Mouse (Mus musculus) frontal cortex, adult (tissue): ENCODE results near the gene Armt1.

ENCODE experiments used
- ATAC-seq: cut with Nextera tagmentation; 2 replicates; pipeline ENCODE4 v1.9.2; 2017; ENCODE audit warnings: mild to moderate bottlenecking, moderate library complexity, mixed read lengths; ENCODE audit not compliant: low TSS enrichment

Gene Armt1

DNA sequence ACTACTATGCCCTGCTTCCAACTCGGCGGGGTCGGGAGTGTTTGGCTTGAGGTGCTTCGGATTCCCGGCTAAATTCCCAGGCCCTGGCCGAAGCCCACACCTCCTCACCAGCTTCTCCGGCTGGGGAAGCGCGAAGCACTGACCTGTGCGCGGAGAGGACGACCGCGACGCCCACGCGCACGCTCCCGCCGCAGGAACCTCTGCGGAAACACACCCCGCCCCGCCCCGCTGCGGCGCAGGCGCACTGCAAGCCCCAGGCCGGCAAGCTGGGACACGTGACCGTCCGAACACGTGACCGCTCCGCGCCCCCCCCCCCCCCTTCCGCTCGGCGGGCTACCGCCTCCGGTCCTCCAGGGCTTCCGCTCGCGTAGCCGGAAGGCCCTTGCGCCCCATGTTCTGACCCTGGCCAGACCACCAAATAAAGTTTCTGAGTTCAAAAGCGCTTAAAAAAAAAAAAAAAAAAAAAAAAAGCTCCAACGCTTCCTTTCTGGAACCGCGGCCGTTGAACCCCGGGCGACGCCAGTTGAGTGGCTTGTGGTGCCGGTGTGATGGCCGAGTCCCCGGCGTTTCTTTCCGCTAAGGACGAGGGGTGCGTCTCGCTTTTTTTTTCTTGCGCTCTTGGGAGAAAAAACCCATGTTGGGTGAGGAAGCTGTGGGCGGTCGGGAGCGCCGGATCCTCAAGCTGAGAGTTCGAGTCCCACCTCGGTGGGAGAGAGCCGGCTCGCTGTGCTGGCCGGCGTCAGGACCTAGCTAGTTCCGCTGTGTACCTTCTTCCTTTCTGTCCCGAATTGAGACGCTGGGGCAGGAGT lies at the start of gene Armt1, which contains the start of gene Rmnd1:
TSS of gene Armt1 (plus strand) at position 345 of the 809 bp plus-strand sequence.
TSS of gene Rmnd1 (minus strand) at position 266 of the 809 bp plus-strand sequence.
- peak; percentile 87 for ATAC-seq

DNA sequence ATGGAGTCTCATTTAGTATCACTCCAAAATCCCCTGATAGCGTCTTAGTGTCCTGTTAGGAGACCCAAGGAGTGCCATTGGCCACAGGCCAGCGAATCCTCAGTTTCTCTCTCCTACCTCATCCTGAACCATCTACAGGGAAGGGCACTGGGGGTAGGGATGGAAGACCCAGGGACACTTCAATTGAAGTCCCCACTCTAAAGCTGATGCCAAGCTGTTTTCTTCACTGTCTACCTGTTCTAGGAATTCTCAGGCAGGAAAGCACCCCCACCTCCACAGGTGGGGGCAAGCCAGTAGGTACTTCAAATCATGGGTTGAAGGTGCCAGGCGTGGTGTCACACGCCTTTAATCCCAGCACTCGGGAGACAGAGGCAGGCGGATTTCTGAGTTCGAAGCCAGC lies 48.0 kb upstream of the Armt1 start:
- ATAC-seq: no peak

DNA sequence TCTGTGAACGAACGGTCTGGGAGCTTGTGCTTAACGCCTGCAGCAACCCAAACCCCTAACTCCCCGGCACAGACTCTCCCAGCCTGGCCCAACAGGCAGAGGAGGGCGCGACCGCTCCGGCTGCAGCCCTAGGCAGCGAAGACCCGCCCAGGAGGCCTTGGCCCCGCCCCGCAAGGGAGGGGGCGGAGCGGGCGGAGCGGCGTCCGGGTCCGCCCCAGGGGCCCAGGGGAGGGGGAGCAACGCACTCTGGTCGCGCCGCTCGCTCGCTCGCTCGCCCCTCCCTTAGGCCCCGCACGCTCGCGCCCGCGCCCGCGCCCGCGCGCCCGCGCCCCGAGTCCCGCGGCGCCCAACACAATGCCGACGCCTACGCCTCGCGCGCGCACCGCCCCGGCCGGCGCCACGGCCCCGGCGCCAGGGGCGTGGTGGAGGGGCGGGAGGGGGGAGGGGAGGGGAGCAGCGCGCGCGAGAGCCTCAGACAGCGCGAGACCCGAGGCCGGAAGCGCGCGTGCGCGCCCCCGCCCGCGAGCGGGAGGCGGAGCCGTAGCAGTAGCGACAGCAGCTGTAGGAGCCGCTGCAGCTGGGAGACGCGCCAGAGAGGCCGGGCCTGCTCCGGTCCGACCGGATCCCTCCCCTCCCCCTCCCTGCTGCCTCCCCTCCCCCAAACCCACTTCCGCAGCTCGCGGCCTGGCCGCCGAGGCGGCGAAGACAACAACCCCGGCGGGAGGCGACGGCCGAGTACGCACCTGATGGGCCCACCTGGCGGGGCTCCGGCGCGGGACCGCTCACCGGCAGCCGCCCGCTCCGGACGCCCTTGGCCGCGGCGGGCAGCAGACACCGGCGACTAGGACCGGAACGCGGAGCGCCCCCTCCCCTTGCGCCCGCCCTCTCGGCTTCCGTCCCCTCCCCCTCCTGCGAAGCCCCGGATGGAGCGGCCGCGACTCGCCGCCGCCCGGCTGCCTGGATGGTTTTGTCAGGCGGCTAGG lies 45.4 kb upstream of the Armt1 start:
- ATAC-seq: peak; percentile 70

DNA sequence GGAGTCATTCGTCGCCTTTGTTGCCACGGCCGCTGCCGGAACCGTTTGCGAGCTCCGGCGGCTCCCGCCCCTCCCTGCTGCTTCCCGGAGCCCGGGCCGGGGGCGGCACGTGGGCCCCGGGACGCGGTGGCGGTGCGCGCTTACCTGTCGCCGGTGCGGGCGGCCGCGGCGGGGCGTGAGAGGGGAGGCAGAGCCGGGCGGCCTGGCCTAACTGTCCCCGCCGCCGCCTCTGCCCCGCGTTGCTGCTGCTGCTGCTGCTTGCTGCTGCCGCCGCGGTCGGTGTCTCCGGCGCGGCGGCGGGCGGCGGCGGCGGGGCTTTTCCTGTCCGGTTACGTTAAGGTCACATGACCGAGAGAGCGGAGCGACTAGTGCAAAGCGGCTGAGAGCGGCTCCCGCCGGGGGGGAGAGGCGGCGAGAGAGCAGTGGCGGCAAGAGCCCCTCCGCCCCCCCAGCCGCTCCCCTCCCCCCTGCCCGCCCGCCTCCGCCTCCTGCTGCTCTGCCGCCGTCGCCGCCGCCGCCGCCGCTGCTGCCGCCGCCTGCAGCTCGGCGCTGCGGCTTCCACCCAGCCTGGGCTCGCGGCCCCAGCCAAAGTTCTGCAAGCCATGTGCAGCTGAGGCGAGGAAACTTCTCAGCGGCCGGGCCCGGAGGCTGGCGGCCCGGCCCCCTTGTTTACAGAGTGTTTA lies 44.4 kb upstream of the Armt1 start, which contains the start of gene Zbtb2:
TSS of gene Zbtb2 (minus strand) at position 408 of the 683 bp plus-strand sequence.
- peak; percentile 11 for ATAC-seq

DNA sequence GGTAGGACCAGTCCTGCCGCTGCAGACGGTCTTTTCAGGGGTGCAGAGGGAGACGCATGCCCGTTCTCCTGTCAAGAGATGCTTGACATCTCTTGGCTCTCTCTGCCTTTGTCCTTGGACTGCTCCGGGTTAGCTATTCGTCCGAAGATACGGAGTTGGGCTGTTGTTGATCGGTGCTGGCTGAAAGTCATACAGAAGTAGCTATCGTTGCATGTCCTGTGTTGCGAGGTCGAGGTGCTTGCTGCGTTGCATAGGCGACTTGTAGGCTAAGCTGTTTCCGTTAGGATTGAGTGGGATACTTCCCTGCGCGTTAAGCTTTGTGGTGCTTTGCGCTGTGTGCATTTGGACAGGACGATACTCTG lies 43.9 kb upstream of the Armt1 start:
- no peak for ATAC-seq

DNA sequence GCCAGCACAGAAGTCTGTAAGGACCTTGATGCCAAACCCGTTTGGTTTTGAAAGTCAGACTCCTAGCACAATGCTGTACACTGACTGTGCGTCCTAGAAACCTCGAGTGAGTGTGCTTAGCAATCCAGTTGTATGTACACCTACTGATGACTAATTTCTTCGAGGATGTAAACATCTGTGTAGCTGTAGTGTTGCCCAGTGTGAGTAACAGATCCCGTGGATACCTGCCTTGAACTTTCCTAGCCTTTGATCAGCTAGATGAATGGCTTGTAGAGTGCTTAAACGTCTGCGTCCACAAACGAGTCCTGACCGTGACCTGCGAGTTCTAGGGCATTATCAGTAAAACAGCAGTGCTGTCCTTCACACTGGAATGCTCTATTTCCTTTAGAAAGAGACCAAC lies 43.2 kb upstream of the Armt1 start:
- no peak for ATAC-seq

DNA sequence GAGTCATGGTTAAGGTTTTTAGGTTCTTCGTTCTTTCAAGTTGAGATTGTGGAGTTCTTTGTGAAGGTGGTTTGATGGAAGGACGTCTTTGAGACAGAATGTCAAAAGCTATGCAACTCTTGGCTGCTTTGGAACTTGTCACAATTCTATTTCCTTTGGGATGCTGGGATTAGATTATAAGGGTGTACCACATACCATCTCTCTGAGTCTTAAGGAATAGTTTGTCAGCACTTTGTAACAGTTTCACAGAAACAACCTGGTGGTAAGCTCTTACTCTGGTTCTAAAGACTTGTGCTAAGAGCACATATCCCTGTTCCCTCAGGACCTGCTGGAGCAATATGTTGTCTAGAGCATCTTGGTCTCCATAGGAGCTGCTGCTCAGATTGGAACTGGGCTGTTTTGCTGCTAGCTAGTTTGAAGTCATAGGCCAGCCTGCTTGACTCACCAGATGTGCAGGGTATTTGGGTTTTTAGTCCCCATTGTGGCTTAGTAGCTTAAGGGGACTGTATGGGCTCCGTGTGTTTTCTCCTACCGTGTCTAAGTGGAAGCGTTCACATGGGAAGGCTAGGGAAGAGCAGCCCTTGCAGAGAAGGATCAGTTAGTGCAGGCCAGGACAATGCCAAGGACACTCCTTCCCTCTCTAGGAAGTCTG lies 42.7 kb upstream of the Armt1 start:
- ATAC-seq: no peak

DNA sequence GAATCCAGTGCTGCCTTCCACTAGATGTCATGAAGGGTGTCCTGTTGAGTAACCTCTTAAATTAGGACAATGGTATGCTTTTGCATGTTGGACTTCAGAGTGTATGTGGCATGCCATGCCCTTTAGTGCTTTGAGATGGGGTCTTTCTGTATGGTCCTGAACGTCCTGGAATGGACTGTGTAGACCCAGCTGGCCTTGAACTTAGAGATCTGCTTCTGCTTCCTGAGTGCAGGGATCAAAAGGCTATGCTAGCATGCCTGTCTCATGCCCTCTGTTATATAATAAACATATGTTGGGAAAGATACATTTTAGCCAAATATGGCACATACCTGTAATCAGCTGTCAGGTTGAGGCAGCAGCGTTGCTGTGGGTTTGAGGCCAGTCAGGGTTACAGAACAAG lies 41.7 kb upstream of the Armt1 start:
- no peak for ATAC-seq

DNA sequence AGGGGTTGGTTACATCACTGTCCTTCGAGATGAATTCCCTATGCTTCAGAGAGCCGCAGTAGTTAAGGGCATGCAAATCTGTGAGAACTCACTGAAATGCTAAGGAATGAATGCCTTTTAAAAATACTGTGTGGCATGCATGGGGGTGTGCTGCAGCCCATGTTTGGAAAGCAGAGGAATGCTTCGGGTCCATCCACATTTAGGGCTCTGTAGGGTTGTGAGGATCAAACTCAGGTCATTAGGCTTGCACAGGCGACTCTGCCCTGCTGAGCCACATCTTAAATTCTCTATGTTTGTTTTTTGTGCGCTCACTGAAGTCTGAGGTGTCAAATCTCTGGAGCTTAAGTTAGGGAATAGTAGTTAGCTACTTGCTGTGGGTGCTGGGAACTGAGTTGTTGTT lies 41.2 kb upstream of the Armt1 start:
- ATAC-seq: no peak

DNA sequence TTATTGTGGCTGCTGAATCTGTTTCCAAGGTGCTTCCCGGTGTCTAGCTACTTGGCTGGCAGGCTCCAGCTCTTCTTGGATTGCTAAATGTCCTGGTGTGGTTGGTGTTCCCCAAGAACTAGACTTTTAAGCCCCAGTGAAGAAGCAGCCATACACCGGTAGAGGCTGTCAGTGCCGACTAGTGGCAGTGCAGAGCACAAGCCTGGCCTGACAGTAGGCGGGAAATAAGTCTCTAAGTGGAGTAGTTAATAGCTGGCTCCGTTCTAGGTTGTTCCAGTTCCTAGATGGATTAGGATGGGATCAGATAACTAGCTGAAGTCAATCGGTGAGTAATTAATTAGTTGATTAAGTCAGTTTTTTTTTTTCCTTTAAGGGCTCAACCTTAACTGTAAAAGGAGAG lies 40.4 kb upstream of the Armt1 start:
- peak; percentile 33; the same call in 1 of the 2 replicates for ATAC-seq

DNA sequence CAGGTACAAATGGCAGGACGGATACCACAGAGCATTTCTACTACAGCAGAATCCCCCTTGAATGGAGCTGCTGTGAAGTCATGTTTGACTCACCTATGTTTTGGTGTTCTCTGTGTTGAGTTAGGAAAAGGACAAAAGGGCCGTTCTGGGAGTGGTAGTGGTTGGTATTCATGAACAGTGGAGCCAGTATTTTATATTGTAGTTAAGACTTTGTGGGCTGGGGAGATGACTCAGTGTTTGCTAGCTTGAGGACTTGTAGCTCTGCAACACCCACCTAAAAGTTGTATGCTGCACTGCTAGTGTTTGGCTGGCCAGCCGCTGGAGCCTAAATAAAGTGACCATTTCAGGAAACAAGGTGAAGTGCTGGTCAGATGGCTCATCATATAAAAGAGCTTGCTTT lies 36.9 kb upstream of the Armt1 start:
- peak; percentile 69 for ATAC-seq

DNA sequence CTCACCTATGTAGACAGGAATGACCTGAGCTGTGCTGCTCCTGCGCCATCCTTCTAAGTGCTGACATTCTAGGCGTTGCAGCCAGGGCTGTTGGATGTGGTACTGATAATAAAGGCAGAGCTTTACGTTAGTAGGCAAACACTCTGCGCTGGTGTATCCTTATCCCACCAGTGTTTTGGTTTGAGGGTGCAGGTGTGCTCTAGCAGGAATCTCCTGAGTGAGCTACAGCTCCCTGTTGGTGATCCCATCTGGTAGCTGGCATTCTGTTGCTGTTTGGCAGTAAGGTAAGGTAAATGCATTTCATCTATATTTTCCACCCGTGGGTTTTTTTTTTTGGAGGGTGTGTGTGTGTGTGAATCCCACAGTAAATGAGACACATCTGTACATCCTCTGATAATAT lies 34.2 kb upstream of the Armt1 start:
- no peak for ATAC-seq

DNA sequence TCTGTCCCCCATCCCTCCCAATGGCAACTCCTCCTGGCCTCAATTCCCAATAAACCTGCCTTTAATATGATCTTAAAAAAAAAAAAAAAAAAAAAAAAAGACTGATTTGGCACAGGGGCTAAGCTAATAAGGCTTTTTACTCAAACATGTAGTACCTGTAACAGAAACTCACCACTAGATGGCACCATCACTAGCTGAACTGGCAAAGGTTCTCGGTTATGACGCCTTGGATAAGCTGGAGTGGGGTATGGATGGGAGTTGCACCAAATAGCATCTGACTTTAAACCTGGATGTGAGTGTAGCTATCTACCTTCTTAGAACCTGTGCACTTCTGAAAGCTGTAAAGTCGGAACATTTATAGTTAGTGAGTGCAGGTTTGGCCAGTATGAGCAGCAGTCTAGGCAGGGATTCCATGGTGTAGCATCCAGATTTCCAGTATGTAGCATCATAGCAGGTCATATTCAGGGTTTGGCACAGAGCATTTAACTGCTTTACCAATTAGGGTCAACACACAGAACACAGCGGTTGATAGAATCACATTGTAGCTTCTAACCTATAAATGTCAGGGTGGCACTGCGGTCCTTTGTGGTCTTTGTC lies 27.3 kb upstream of the Armt1 start:
- peak; percentile 50 for ATAC-seq

DNA sequence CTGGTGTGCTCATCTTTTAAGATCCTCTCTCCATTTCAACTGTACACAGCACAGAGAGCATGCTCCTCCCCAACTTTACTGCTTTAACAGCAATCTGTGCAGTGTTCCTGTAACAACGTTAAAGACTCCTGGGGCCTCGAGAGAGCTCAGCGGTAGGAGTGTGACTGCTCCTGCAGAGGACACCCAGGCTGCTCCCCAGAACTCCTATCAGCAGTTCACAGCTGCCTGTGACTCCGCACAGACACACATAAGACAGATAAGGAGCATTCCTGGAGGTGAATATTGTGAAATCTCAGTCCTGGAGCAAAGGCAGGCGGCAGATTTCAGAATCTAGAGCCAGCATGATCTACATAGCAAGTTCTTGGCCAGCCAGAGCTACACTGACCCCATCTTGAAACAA lies 26.8 kb upstream of the Armt1 start:
- ATAC-seq: no peak

DNA sequence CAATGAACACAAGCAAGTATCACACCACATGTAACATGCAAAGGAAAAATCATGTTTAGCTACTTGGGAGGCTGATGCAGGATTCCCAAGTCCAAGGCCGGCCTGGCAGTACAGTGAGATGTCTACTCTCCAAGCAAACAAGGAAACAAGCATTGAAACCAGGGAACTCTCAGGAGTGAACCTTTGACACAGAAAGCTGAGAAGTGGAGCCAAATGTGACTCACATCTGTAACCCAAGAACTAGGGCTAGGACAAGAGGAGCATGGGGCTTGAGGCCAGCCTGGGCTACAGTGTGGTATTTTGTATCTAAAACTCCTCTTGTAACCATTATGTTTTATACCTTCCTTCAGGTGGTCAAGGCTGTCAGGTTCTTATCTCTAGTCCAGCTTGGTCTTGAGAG lies 25.1 kb upstream of the Armt1 start:
- ATAC-seq: no peak

DNA sequence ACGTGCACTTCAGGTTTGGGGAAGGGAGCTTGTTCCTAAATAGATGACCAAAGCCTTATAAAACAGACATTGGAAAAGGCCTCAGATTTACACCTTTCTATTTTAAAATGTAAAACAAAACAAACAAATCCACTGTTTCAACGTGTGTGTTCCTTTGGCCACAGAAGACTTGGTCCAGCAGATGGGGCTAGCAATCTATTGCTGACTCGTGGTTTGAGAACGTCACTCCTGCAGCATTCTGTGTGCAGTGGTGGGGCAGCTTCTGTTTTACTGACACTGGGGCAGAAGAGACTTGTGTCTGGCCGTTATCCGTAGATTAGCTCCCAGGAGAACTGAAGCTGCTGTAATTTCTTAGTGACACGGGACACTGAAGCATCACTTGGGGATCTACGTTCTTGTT lies 7.0 kb upstream of the Armt1 start:
- ATAC-seq: no peak

DNA sequence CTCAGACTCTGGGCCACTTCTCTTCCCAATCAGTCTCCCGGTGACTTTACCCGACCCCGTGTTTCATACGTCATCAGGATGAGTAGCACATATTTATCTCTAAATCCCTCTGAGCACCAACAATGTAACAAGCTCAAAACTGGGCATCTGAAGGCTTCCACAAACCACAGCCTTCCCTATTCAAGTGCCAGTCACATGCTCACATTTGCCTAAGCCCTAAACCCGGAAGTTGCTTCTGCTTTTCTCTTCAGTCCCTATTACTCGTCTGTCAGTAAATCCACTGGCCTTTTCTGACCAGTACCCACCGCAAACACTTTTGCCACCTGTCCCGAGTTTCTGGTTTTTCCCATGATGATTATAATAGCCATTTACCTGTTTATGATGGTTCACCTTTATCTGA lies 1.9 kb upstream of the Armt1 start:
- ATAC-seq: no peak

DNA sequence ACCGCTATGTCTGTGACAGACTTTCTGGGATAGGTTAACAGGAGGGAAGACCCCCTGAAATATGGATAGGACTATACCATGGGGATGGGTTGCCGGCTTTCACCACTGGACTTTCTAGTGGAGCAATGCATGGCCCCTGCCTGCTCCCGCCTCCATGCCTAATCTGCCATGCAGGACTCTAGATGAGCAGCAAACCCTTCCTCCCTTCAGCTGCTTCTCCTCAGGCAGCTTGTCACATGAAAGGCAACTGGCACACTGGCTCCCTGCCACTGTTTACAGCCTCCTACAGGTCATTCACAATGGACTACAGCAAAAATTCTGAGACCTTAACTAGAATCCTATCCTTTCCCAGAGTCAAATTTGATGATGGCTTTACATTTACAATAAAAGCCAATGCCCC lies 1.4 kb upstream of the Armt1 start:
- 0 out of 2 replicates have a peak, but pooled peaks have one; percentile 6 for ATAC-seq

DNA sequence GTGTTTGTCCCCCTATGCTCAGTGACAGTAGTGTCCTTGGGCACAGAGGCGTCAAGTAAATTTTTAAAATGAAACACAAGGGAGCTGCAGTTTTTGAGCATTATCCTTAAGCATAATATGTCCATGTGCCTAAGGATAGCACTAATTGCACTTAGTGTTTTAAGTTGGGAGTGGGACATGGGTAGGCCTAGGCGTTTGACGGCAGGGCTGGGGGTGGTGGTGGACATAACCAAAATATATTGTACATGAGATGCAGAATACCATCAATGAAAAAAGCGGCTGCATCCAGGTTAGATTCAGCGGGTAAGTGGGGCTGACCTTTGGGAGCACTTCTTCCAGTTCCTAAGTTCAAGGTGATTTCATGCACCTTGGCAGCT lies 533 bp upstream of the Armt1 start:
- peak; percentile 18 for ATAC-seq

DNA sequence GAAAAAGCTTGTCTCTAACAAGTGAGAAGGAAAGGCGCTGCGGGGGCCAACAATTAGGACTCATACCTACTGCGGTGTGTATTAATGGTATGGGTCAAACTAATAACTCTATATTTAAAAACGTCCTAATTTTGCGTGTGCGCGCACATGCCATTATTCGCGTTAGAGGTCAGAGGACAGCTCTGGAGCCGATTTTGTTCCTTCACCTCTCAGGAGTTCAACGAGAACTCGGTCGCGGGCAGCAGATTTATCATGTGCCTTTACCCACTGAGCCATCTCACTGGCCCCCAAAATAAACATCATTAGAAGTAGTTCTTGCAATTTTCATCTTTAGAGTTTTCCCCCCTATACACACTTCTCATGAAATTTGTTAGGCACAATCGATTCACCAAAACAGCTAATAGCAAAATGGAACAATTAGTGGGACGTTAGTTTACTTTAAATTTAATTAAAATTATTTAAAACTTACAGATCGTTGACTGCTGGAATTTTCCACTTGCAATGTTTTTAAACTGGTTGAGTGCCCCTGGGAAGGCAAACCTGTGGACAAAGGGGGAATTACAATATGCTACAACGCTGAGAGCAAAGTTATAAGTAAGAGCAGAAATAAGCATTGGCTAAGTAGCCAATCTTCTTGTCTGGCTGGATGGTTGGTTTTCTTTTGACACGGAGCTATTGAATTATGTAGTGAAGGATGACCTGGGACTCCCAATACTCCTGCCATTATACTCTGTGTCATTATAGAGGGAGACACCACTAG lies 909 bp downstream of the Armt1 start:
- no peak for ATAC-seq
